Mouse (Mus musculus) megakaryocyte, embryonic 14.5 days (primary cell): ENCODE measurements around the gene Ostf1.

ENCODE experiments used
- FLI1 ChIP-seq: IDR thresholded peaks from 2 replicates; pipeline ENCODE4 v1.6.1; 2012; ENCODE audit warnings: low read length, inconsistent platforms, mixed read lengths
- GATA1 ChIP-seq: IDR thresholded peaks from 3 replicates; pipeline ENCODE4 v1.6.1; 2012; ENCODE audit warnings: mixed read lengths, low read length, inconsistent platforms, borderline replicate concordance

- no peak for TF ChIP-seq GATA1
- TF ChIP-seq FLI1: no peak
Measured at GRCm38 (mm10) chr19:18648558-18648945, 16.9 kb upstream of the Ostf1 start.
